In the genomic region with DNA sequence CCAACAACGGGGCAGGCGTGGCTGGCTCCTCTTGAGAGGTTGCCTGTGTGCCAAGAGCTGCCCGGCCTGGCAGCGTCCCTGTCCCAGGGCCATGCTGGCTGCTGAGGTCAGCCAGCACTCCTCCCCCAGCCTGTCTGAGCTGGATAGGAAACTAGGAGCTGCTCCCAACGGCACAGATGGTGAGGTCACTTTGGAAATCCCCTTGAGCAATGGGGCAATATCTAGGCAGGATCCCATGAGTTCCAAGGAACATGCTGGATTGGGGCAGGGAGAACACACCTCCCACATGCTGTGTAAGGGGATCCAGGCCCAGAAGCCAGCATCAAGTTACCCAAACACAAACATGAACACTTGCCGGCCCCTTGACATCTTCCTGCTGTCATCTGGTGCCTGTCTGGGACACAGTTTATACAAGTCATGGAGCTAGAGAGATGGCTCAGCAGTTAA, we compare ENCODE assay signal across 8 mouse cellular contexts. TPM values are rescaled to one million over a fixed set of nuclear protein-coding genes. Genes with fewer than 3 reads are reported as not detected.
DNase-seq lines count a peak whose midpoint lies in the region; ATAC-seq lines count a peak whose summit lies in the region.

No protein-coding gene starts in this region.

- 0 out of 2 replicates have a peak overlapping the region, but pooled peaks have one; percentile 12 for H3K27ac ChIP-seq in heart, embryonic 12.5 days (ENCODE audit: poor library complexity, severe bottlenecking)
- peak overlapping the region; percentile 69 for H3K27ac ChIP-seq in kidney, embryonic 16.5 days (ENCODE audit: low read length)
- peak overlapping the region; percentile 87 for H3K27ac ChIP-seq in lung, embryonic 16.5 days (ENCODE audit: low read length)

- no peaks in the 10 kb centered on the region for H3K9me3 ChIP-seq in erythroblast, embryonic 14.5 days (ENCODE audit: control insufficient read depth, low read length)
- no peaks in the 10 kb centered on the region for H3K9me3 ChIP-seq in heart, embryonic 12.5 days (replicated peaks)
- H3K9me3 ChIP-seq in kidney, embryonic 16.5 days (ENCODE audit: low read length), result no peaks in the 10 kb centered on the region
- H3K9me3 ChIP-seq in lung, embryonic 16.5 days (ENCODE audit: control insufficient read depth, low read length), result no peaks in the 10 kb centered on the region

- H3K27me3 ChIP-seq in erythroblast, embryonic 14.5 days (ENCODE audit: control insufficient read depth), result no peaks in the 10 kb centered on the region
- H3K27me3 ChIP-seq in heart, embryonic 12.5 days (replicated peaks), result no peaks in the 10 kb centered on the region
- no peaks in the 10 kb centered on the region for H3K27me3 ChIP-seq in kidney, embryonic 16.5 days (ENCODE audit: insufficient read depth, low read length)
- H3K27me3 ChIP-seq in lung, embryonic 16.5 days (ENCODE audit: control insufficient read depth, insufficient read depth, low read depth, low read length), result no peaks in the 10 kb centered on the region

- DNase-seq in adipocyte (ENCODE audit: low spot score), result peak; percentile 99
- DNase-seq in embryo, embryonic 10.5 days (ENCODE audit: low spot score), result peak; percentile 55
- DNase-seq in B cell, adult 2 months, result no peak

- 34% methylated on average over 6 of the region's 6 CpGs for WGBS in heart, embryonic 12.5 days
- WGBS in kidney, embryonic 16.5 days, result 11% methylated on average over 6 of the region's 6 CpGs
- WGBS in lung, embryonic 16.5 days, result 8% methylated on average over 6 of the region's 6 CpGs

- peak overlapping the region; percentile 80 for H3K4me3 ChIP-seq in erythroblast, embryonic 14.5 days (replicated peaks)
- H3K4me3 ChIP-seq in heart, embryonic 12.5 days, result no peak overlapping the region
- no peak overlapping the region for H3K4me3 ChIP-seq in kidney, embryonic 16.5 days (ENCODE audit: low read length)
- H3K4me3 ChIP-seq in lung, embryonic 16.5 days (ENCODE audit: low read length), result 0 out of 2 replicates have a peak overlapping the region, but pooled peaks have one; percentile 2

- H3K4me2 ChIP-seq in heart, embryonic 12.5 days, result peak overlapping the region; percentile 46
- no peak overlapping the region for H3K4me2 ChIP-seq in kidney, embryonic 16.5 days (replicated peaks; ENCODE audit: low read depth, low read length)
- H3K4me2 ChIP-seq in lung, embryonic 16.5 days (ENCODE audit: low read depth, low read length), result no peak overlapping the region; the same call in none of the 2 replicates

- H3K36me3 ChIP-seq in erythroblast, embryonic 14.5 days (ENCODE audit: control insufficient read depth), result peaks cover 51% of the 10 kb centered on the region
- no peaks in the 10 kb centered on the region for H3K36me3 ChIP-seq in heart, embryonic 12.5 days
- no peaks in the 10 kb centered on the region for H3K36me3 ChIP-seq in kidney, embryonic 16.5 days (ENCODE audit: insufficient read depth, low read length)
- no peaks in the 10 kb centered on the region for H3K36me3 ChIP-seq in lung, embryonic 16.5 days (ENCODE audit: control insufficient read depth, insufficient read depth, low read length)

- peaks cover 97% of the 10 kb centered on the region for H3K4me1 ChIP-seq in erythroblast, embryonic 14.5 days (ENCODE audit: control insufficient read depth)
- peaks cover 83% of the 10 kb centered on the region for H3K4me1 ChIP-seq in heart, embryonic 12.5 days (replicated peaks)
- peaks cover 58% of the 10 kb centered on the region for H3K4me1 ChIP-seq in kidney, embryonic 16.5 days (ENCODE audit: insufficient read depth, low read length)
- peaks cover 73% of the 10 kb centered on the region for H3K4me1 ChIP-seq in lung, embryonic 16.5 days (replicated peaks; ENCODE audit: control insufficient read depth, insufficient read depth, low read length)

- ATAC-seq in erythroblast, adult 5-6 weeks (replicated peaks; ENCODE audit: low FRiP score, poor library complexity, severe bottlenecking), result no peak
- ATAC-seq in heart, embryonic 12.5 days (ENCODE audit: insufficient number of reproducible peaks, low FRiP score), result no peak
- ATAC-seq in kidney, embryonic 16.5 days (ENCODE audit: low FRiP score, low TSS enrichment), result peak; percentile 70
- peak; percentile 83 for ATAC-seq in lung, embryonic 16.5 days (ENCODE audit: low read depth)

- H3K9ac ChIP-seq in heart, embryonic 12.5 days, result no peak overlapping the region
- no peak overlapping the region for H3K9ac ChIP-seq in kidney, embryonic 16.5 days (replicated peaks; ENCODE audit: low read length)
- peak overlapping the region; percentile 29; the same call in 1 of the 2 replicates for H3K9ac ChIP-seq in lung, embryonic 16.5 days (ENCODE audit: low read length)

RNA-seq across cellular contexts. Expression of a gene that starts 5.5 kb away (rescaled TPM):
- 1.6 and 1.8 TPM in 2 replicates for polyA plus RNA-seq in erythroblast, embryonic 14.5 days (2012)
- total RNA-seq in erythroblast, adult 5-6 weeks (2015; ENCODE audit: low replicate concordance), result 2.3 and 5.0 TPM in 2 replicates
- total RNA-seq in erythroblast, adult 5-6 weeks (2017; ENCODE audit: low replicate concordance), result 2.8 and 3.2 TPM in 2 replicates
- polyA plus RNA-seq in heart, embryonic 12.5 days (2016; fragmentation: Nextera tagmentation; extraction: Ambion mirVana), result 7.5 and 8.1 TPM in 2 replicates
- 11.4 and 12.8 TPM in 2 replicates for polyA plus RNA-seq in kidney, embryonic 16.5 days (2015; fragmentation: Nextera tagmentation; extraction: Ambion mirVana)
- polyA plus RNA-seq in lung, embryonic 16.5 days (2015; fragmentation: Nextera tagmentation; extraction: Ambion mirVana), result 17.9 and 19.6 TPM in 2 replicates

RNA-seq across cellular contexts. Expression of a gene that starts 32.1 kb away (rescaled TPM):
- polyA plus RNA-seq in erythroblast, embryonic 14.5 days (2012), result not detected in 2 replicates
- total RNA-seq in erythroblast, adult 5-6 weeks (2015; ENCODE audit: low replicate concordance), result not detected in 2 replicates
- total RNA-seq in erythroblast, adult 5-6 weeks (2017; ENCODE audit: low replicate concordance), result not detected in 2 replicates
- 0.73 TPM in 1 of 2 replicates, not detected in the other for polyA plus RNA-seq in heart, embryonic 12.5 days (2016; fragmentation: Nextera tagmentation; extraction: Ambion mirVana)
- polyA plus RNA-seq in kidney, embryonic 16.5 days (2015; fragmentation: Nextera tagmentation; extraction: Ambion mirVana), result 1.3 and 1.5 TPM in 2 replicates
- 5.0 and 11.0 TPM in 2 replicates for polyA plus RNA-seq in lung, embryonic 16.5 days (2015; fragmentation: Nextera tagmentation; extraction: Ambion mirVana)

RNA-seq across cellular contexts. Expression of a gene that starts 32.8 kb away (rescaled TPM):
- 0.02 TPM in 1 of 2 replicates, not detected in the other for polyA plus RNA-seq in erythroblast, embryonic 14.5 days (2012)
- total RNA-seq in erythroblast, adult 5-6 weeks (2015; ENCODE audit: low replicate concordance), result not detected in 2 replicates
- total RNA-seq in erythroblast, adult 5-6 weeks (2017; ENCODE audit: low replicate concordance), result not detected in 2 replicates
- polyA plus RNA-seq in heart, embryonic 12.5 days (2016; fragmentation: Nextera tagmentation; extraction: Ambion mirVana), result 1.3 and 1.4 TPM in 2 replicates
- 17.0 and 17.5 TPM in 2 replicates for polyA plus RNA-seq in kidney, embryonic 16.5 days (2015; fragmentation: Nextera tagmentation; extraction: Ambion mirVana)
- polyA plus RNA-seq in lung, embryonic 16.5 days (2015; fragmentation: Nextera tagmentation; extraction: Ambion mirVana), result 13.3 TPM in 2 replicates

RNA-seq across cellular contexts. Expression of a gene that starts 35.0 kb away (rescaled TPM):
- polyA plus RNA-seq in erythroblast, embryonic 14.5 days (2012), result not detected in 2 replicates
- not detected in 2 replicates for total RNA-seq in erythroblast, adult 5-6 weeks (2015; ENCODE audit: low replicate concordance)
- total RNA-seq in erythroblast, adult 5-6 weeks (2017; ENCODE audit: low replicate concordance), result not detected in 2 replicates
- polyA plus RNA-seq in heart, embryonic 12.5 days (2016; fragmentation: Nextera tagmentation; extraction: Ambion mirVana), result not detected in 2 replicates
- not detected in 2 replicates for polyA plus RNA-seq in kidney, embryonic 16.5 days (2015; fragmentation: Nextera tagmentation; extraction: Ambion mirVana)
- not detected in 2 replicates for polyA plus RNA-seq in lung, embryonic 16.5 days (2015; fragmentation: Nextera tagmentation; extraction: Ambion mirVana)

RNA-seq across cellular contexts. Expression of a gene that starts 40.0 kb away (rescaled TPM):
- 71.6 and 80.5 TPM in 2 replicates for polyA plus RNA-seq in erythroblast, embryonic 14.5 days (2012)
- 473 and 508 TPM in 2 replicates for total RNA-seq in erythroblast, adult 5-6 weeks (2015; ENCODE audit: low replicate concordance)
- total RNA-seq in erythroblast, adult 5-6 weeks (2017; ENCODE audit: low replicate concordance), result 800 and 935 TPM in 2 replicates
- polyA plus RNA-seq in heart, embryonic 12.5 days (2016; fragmentation: Nextera tagmentation; extraction: Ambion mirVana), result 18.1 and 19.9 TPM in 2 replicates
- polyA plus RNA-seq in kidney, embryonic 16.5 days (2015; fragmentation: Nextera tagmentation; extraction: Ambion mirVana), result 5.8 and 6.4 TPM in 2 replicates
- 5.2 and 5.8 TPM in 2 replicates for polyA plus RNA-seq in lung, embryonic 16.5 days (2015; fragmentation: Nextera tagmentation; extraction: Ambion mirVana)

Comparison
In these comparisons a context has a peak if more than half of its experiments do, and no peak if none do; other contexts are left out.
1. H3K4me3 ChIP-seq: peak in erythroblast, embryonic 14.5 days (single experiment) and lung, embryonic 16.5 days (single experiment); none in heart, embryonic 12.5 days (single experiment) and kidney, embryonic 16.5 days (single experiment).
2. ATAC-seq: peak in kidney, embryonic 16.5 days (single experiment) and lung, embryonic 16.5 days (single experiment); none in erythroblast, adult 5-6 weeks (single experiment) and heart, embryonic 12.5 days (single experiment).
3. DNase-seq: peak in adipocyte (single experiment) and embryo, embryonic 10.5 days (single experiment); none in B cell, adult 2 months (0 of 2).
4. H3K27ac ChIP-seq: peak in every context shown above with its lines; median percentile 87 in lung, embryonic 16.5 days; 69 in kidney, embryonic 16.5 days; 12 in heart, embryonic 12.5 days.